Mouse (Mus musculus): Measurements from ENCODE around the gene Cend1. TPM values are rescaled to one million over a fixed set of nuclear protein-coding genes. Genes with fewer than 3 reads are reported as not detected.

The Cend1 gene
- polyA plus RNA-seq, 1 experiment from 2014 or later, result 2.8 TPM

GRCm38 (mm10) chr7:141436523-141436892 lies 7.2 kb upstream of the Cend1 start:
- Histone ChIP-seq H3K9ac (ENCODE audit: low read depth, low read length) (peak overlapping the region; percentile 77), H3K4me1 (ENCODE audit: control insufficient read depth, insufficient read depth, low read length) (peaks cover 22% of the 10 kb centered on the region; the same call in 1 of the 2 replicates), H3K4me3 (ENCODE audit: low read depth, low read length) (peak overlapping the region; percentile 73), H3K36me3 (ENCODE audit: control insufficient read depth, insufficient read depth, low read length) (peaks cover 53% of the 10 kb centered on the region), H3K27ac (replicated peaks; ENCODE audit: low read depth, low read length) (no peak overlapping the region), H3K9me3 (ENCODE audit: control insufficient read depth, low read length) (no peaks in the 10 kb centered on the region), H3K27me3 (replicated peaks; ENCODE audit: control insufficient read depth, insufficient read depth, low read length) (no peaks in the 10 kb centered on the region), H3K4me2 (ENCODE audit: low read depth, low read length) (peak overlapping the region; percentile 95)
- ATAC-seq (ENCODE audit: low read depth), result no peak
- DNase-seq (ENCODE audit: low spot score), result no peak
- WGBS, result 75% methylated on average over 2 of the region's 2 CpGs

GRCm38 (mm10) chr7:141435856-141436522 lies 6.7 kb upstream of the Cend1 start:
- Histone ChIP-seq H3K4me3 (ENCODE audit: low read depth, low read length) (peak overlapping the region; percentile 73; the same call in 1 of the 2 replicates), H3K4me2 (ENCODE audit: low read depth, low read length) (peak overlapping the region; percentile 95), H3K27me3 (replicated peaks; ENCODE audit: control insufficient read depth, insufficient read depth, low read length) (no peaks in the 10 kb centered on the region), H3K9ac (ENCODE audit: low read depth, low read length) (no peak overlapping the region), H3K27ac (replicated peaks; ENCODE audit: low read depth, low read length) (no peak overlapping the region), H3K36me3 (ENCODE audit: control insufficient read depth, insufficient read depth, low read length) (peaks cover 53% of the 10 kb centered on the region), H3K4me1 (ENCODE audit: control insufficient read depth, insufficient read depth, low read length) (peaks cover 22% of the 10 kb centered on the region; the same call in 1 of the 2 replicates), H3K9me3 (ENCODE audit: control insufficient read depth, low read length) (no peaks in the 10 kb centered on the region)
- 69% methylated on average over 9 of the region's 9 CpGs for WGBS
- ATAC-seq (ENCODE audit: low read depth) (no peak), DNase-seq (ENCODE audit: low spot score) (no peak)

- peaks cover 22% of the 10 kb centered on the region; the same call in 1 of the 2 replicates for H3K4me1 ChIP-seq (ENCODE audit: control insufficient read depth, insufficient read depth, low read length)
- H3K36me3 ChIP-seq (ENCODE audit: control insufficient read depth, insufficient read depth, low read length), result peaks cover 56% of the 10 kb centered on the region
- H3K4me3 ChIP-seq (ENCODE audit: low read depth, low read length), result peak overlapping the region; percentile 44
- H3K9ac ChIP-seq (ENCODE audit: low read depth, low read length), result peak overlapping the region; percentile 64
- DNase-seq (ENCODE audit: low spot score) (peak; percentile 70), ATAC-seq (ENCODE audit: low read depth) (no peak)
- no peaks in the 10 kb centered on the region for H3K9me3 ChIP-seq (ENCODE audit: control insufficient read depth, low read length)
- peak overlapping the region; percentile 74 for H3K4me2 ChIP-seq (ENCODE audit: low read depth, low read length)
- 4% methylated on average over 15 of the region's 17 CpGs for WGBS
- 0 out of 2 replicates have a peak overlapping the region, but pooled peaks have one; percentile 45 for H3K27ac ChIP-seq (replicated peaks; ENCODE audit: low read depth, low read length)
- H3K27me3 ChIP-seq (replicated peaks; ENCODE audit: control insufficient read depth, insufficient read depth, low read length), result no peaks in the 10 kb centered on the region
These were observed 6.0 kb upstream of the Cend1 start for GRCm38 (mm10) chr7:141435129-141435855.

- no peak for ATAC-seq (ENCODE audit: low read depth)
- H3K27me3 ChIP-seq (replicated peaks; ENCODE audit: control insufficient read depth, insufficient read depth, low read length), result no peaks in the 10 kb centered on the region
- peak overlapping the region; percentile 74 for H3K4me2 ChIP-seq (ENCODE audit: low read depth, low read length)
- H3K4me3 ChIP-seq (ENCODE audit: low read depth, low read length), result peak overlapping the region; percentile 44
- 18% methylated on average over 7 of the region's 8 CpGs for WGBS
- H3K36me3 ChIP-seq (ENCODE audit: control insufficient read depth, insufficient read depth, low read length), result peaks cover 50% of the 10 kb centered on the region
- H3K27ac ChIP-seq (replicated peaks; ENCODE audit: low read depth, low read length), result peak overlapping the region; percentile 45; the same call in 1 of the 2 replicates
- H3K4me1 ChIP-seq (ENCODE audit: control insufficient read depth, insufficient read depth, low read length), result peaks cover 22% of the 10 kb centered on the region; the same call in 1 of the 2 replicates
- H3K9me3 ChIP-seq (ENCODE audit: control insufficient read depth, low read length), result no peaks in the 10 kb centered on the region
- peak; percentile 74 for DNase-seq (ENCODE audit: low spot score)
- peak overlapping the region; percentile 64 for H3K9ac ChIP-seq (ENCODE audit: low read depth, low read length)
These were observed 5.2 kb upstream of the Cend1 start for GRCm38 (mm10) chr7:141434464-141434863.

- H3K27ac ChIP-seq (replicated peaks; ENCODE audit: low read depth, low read length), result no peak overlapping the region
- 77% methylated on average over 15 of the region's 15 CpGs for WGBS
- peaks cover 43% of the 10 kb centered on the region for H3K36me3 ChIP-seq (ENCODE audit: control insufficient read depth, insufficient read depth, low read length)
- DNase-seq (ENCODE audit: low spot score), result no peak
- peaks cover 26% of the 10 kb centered on the region; the same call in 1 of the 2 replicates for H3K4me1 ChIP-seq (ENCODE audit: control insufficient read depth, insufficient read depth, low read length)
- H3K4me3 ChIP-seq (ENCODE audit: low read depth, low read length), result peak overlapping the region; percentile 44
- H3K9ac ChIP-seq (ENCODE audit: low read depth, low read length), result peak overlapping the region; percentile 64
- no peak for ATAC-seq (ENCODE audit: low read depth)
- H3K9me3 ChIP-seq (ENCODE audit: control insufficient read depth, low read length), result no peaks in the 10 kb centered on the region
- peak overlapping the region; percentile 74 for H3K4me2 ChIP-seq (ENCODE audit: low read depth, low read length)
- H3K27me3 ChIP-seq (replicated peaks; ENCODE audit: control insufficient read depth, insufficient read depth, low read length), result no peaks in the 10 kb centered on the region
These were observed 4.5 kb upstream of the Cend1 start for GRCm38 (mm10) chr7:141433517-141434400.

GRCm38 (mm10) chr7:141432741-141433516 lies 3.6 kb upstream of the Cend1 start:
- H3K4me1 ChIP-seq (ENCODE audit: control insufficient read depth, insufficient read depth, low read length), result peaks cover 26% of the 10 kb centered on the region; the same call in 1 of the 2 replicates
- DNase-seq (ENCODE audit: low spot score), result no peak
- no peak overlapping the region for H3K4me3 ChIP-seq (ENCODE audit: low read depth, low read length)
- WGBS, result 70% methylated on average over 5 of the region's 6 CpGs
- H3K27me3 ChIP-seq (replicated peaks; ENCODE audit: control insufficient read depth, insufficient read depth, low read length), result no peaks in the 10 kb centered on the region
- H3K9me3 ChIP-seq (ENCODE audit: control insufficient read depth, low read length), result no peaks in the 10 kb centered on the region
- H3K4me2 ChIP-seq (ENCODE audit: low read depth, low read length), result no peak overlapping the region
- peaks cover 36% of the 10 kb centered on the region for H3K36me3 ChIP-seq (ENCODE audit: control insufficient read depth, insufficient read depth, low read length)
- H3K9ac ChIP-seq (ENCODE audit: low read depth, low read length), result no peak overlapping the region
- no peak for ATAC-seq (ENCODE audit: low read depth)
- H3K27ac ChIP-seq (replicated peaks; ENCODE audit: low read depth, low read length), result no peak overlapping the region

- no peak overlapping the region for H3K9ac ChIP-seq (ENCODE audit: low read depth, low read length)
- ATAC-seq (ENCODE audit: low read depth), result no peak
- H3K9me3 ChIP-seq (ENCODE audit: control insufficient read depth, low read length), result no peaks in the 10 kb centered on the region
- H3K4me3 ChIP-seq (ENCODE audit: low read depth, low read length), result no peak overlapping the region
- H3K27ac ChIP-seq (replicated peaks; ENCODE audit: low read depth, low read length), result no peak overlapping the region
- H3K4me2 ChIP-seq (ENCODE audit: low read depth, low read length), result no peak overlapping the region
- DNase-seq (ENCODE audit: low spot score), result no peak
- peaks cover 26% of the 10 kb centered on the region; the same call in 1 of the 2 replicates for H3K4me1 ChIP-seq (ENCODE audit: control insufficient read depth, insufficient read depth, low read length)
- no peaks in the 10 kb centered on the region for H3K27me3 ChIP-seq (replicated peaks; ENCODE audit: control insufficient read depth, insufficient read depth, low read length)
- H3K36me3 ChIP-seq (ENCODE audit: control insufficient read depth, insufficient read depth, low read length), result peaks cover 36% of the 10 kb centered on the region
- WGBS, result 78% methylated on average over 6 of the region's 8 CpGs
These were observed 2.9 kb upstream of the Cend1 start for GRCm38 (mm10) chr7:141432186-141432611.
